Mouse (Mus musculus): Measurements from ENCODE around the gene Zbtb2.

The Zbtb2 gene

DNA sequence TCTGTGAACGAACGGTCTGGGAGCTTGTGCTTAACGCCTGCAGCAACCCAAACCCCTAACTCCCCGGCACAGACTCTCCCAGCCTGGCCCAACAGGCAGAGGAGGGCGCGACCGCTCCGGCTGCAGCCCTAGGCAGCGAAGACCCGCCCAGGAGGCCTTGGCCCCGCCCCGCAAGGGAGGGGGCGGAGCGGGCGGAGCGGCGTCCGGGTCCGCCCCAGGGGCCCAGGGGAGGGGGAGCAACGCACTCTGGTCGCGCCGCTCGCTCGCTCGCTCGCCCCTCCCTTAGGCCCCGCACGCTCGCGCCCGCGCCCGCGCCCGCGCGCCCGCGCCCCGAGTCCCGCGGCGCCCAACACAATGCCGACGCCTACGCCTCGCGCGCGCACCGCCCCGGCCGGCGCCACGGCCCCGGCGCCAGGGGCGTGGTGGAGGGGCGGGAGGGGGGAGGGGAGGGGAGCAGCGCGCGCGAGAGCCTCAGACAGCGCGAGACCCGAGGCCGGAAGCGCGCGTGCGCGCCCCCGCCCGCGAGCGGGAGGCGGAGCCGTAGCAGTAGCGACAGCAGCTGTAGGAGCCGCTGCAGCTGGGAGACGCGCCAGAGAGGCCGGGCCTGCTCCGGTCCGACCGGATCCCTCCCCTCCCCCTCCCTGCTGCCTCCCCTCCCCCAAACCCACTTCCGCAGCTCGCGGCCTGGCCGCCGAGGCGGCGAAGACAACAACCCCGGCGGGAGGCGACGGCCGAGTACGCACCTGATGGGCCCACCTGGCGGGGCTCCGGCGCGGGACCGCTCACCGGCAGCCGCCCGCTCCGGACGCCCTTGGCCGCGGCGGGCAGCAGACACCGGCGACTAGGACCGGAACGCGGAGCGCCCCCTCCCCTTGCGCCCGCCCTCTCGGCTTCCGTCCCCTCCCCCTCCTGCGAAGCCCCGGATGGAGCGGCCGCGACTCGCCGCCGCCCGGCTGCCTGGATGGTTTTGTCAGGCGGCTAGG is 1.0 kb downstream of the Zbtb2 start:
- DNase-seq (ENCODE audit: low read depth in 2 of 2, low spot score in 2 of 2) = peak; percentile 87 to 90

DNA sequence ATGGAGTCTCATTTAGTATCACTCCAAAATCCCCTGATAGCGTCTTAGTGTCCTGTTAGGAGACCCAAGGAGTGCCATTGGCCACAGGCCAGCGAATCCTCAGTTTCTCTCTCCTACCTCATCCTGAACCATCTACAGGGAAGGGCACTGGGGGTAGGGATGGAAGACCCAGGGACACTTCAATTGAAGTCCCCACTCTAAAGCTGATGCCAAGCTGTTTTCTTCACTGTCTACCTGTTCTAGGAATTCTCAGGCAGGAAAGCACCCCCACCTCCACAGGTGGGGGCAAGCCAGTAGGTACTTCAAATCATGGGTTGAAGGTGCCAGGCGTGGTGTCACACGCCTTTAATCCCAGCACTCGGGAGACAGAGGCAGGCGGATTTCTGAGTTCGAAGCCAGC is 3.7 kb downstream of the Zbtb2 start:
- DNase-seq (ENCODE audit: low read depth in 2 of 2, low spot score in 2 of 2) = no peak

DNA sequence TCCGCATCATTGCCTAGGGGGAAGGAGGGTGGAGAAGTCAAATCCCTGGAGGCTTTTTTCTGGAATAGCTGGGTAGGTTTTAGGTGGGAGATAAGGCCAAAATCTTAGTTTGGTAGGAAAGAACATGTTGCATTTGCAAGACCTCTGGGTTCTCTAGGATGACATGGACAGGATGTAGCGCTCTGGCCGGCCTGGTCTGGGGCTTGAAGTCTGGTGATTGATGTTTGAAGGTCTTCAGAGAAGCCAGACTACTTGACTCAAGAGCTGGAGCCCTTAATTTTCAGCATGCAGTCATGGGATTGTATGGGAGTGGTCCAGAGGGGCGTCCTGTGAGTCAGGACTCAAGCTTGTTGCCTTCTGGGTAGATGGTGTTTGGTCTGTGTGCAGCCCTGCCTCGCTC is 7.2 kb downstream of the Zbtb2 start:
- no peak for DNase-seq (ENCODE audit: low read depth in 2 of 2, low spot score in 2 of 2)

DNA sequence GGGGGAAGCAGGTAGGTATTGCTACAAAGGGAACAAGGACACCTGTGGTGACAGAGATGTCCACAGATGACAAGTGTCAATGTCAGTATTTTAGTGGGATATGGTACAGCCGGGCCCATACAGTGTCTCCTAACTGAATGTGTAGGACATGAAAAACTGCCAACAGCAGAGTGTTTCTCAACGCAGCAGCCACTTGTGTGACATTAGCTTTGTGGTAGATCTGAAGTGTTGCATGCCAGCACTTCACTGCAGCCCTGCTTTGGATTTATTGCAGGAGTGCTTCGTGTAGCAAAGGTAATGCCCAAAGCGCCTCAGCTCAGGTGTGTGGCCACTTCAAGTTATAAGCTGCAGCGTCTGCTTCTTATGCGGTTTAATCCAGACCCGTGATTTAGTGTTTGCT is 11.0 kb downstream of the Zbtb2 start:
- DNase-seq (ENCODE audit: low read depth in 2 of 2, low spot score in 2 of 2) = no peak

DNA sequence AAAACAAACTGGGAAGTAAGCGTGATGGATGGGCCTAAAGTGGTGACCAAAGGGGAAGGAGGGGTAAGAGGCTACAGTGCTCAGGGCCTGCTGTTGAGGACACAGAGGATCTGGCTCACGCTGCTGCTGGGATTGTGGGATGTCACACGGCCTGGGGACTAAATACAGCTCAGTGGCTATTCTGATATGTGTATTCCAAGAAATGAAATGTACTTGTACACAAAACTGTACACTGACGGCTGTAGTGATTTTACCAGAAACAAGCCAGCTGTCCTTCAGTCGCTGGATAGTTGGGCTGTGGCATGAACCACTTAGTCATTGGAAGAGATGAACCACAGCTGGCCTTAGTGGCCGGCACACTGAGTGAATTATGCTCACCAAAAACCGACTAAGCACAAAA is 11.4 kb downstream of the Zbtb2 start:
- DNase-seq (ENCODE audit: low read depth in 2 of 2, low spot score in 2 of 2) = no peak

DNA sequence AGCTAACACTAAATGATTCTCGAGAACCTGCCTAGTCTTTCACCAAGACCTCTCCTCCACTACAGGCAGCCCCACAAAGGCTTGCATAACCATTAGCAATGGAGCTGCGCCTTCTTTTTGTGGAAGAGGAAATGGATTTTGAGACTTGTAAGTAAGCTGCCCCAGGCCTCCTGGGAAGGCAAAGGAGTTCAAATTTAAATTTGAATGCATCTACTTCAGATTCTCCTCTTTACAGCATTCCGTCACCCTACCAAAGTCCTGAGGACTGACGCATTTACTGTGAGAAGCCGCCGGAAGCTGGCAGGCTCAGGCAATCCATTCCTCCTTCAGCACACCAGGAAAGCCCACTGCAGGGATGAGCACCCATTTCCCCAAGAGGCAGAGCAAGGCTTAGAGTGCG is 12.6 kb downstream of the Zbtb2 start:
- DNase-seq (ENCODE audit: low read depth in 2 of 2, low spot score in 2 of 2) = no peak

DNA sequence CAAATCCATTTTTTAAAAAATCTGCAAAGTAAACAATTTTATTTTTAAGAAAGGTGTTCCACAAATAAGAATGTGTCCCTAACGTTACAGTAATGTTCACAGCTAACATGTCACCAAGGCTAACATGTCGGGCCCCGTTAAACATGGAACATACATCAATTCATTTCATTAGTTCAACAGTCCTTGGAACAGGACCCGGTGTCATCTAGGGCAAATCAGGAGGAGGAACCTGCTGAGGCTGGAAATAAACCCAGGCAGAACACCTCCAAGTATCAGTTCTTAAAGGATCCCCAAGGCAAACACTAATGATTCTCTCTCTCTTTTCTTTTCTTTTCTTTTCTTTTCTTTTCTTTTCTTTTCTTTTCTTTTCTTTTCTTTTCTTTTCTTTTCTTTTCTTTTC is 13.2 kb downstream of the Zbtb2 start:
- DNase-seq (ENCODE audit: low read depth in 2 of 2, low spot score in 2 of 2) = no peak

DNA sequence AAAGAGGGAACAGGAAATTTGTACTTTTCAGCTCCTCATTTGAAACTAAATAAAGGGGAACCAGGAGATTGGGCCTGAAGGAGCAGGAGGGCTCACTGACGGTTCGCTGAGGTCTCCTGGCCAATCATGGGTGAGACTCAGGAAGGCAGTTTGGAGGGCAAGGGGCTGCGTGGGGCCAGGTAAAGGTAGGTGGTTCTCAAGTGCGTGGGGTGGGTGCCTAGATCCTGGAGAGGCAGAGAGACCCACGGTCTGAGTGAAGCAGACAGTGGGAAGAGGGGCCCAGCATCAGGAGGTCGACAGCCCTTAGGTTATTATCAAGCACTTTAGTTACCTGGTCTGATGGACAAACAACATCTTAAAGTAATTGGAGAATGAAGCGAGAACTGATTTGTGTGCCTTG is 13.7 kb downstream of the Zbtb2 start:
- no peak for DNase-seq (ENCODE audit: low read depth in 2 of 2, low spot score in 2 of 2)

DNA sequence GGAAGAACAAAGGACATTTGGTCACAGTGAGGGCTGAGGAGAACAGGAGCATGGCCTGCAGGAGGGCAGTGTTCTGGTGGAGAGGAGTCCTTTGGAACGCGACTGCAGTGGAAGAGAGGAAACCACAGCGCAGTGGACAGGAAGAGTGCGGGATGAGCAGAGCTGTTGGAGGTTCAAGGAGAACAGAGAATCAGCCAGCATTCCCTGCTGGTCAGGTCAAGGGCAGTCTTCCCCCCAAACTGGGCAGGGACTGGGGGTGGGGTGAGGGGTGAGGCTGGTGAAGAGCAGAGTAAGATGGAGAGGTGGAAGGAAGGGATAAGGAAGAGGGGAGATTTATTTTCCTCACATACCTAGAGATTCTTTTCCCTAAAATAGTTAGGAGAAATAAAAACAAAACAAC is 14.3 kb downstream of the Zbtb2 start:
- no peak for DNase-seq (ENCODE audit: low read depth in 2 of 2, low spot score in 2 of 2)

DNA sequence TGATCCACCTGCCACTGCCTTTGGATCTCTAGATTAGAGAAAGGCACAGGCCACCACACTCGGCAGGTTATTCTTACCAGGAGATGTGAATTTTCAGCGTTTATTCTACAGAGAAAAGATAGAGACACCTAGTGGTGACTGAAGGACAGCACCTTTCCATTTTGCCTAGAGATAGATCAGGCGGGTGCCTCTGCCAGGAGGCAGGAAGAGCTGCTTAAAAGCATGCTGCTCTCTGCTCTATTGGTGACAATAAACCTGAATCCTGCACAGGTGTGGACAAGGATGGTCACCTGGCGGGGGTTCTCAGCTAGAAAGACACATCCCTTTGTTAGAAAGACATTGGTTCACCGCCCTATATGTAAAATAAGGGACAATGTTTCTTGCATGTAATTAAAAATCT is 15.9 kb downstream of the Zbtb2 start:
- DNase-seq (ENCODE audit: low read depth in 2 of 2, low spot score in 2 of 2) = peak; percentile 19 to 46

DNA sequence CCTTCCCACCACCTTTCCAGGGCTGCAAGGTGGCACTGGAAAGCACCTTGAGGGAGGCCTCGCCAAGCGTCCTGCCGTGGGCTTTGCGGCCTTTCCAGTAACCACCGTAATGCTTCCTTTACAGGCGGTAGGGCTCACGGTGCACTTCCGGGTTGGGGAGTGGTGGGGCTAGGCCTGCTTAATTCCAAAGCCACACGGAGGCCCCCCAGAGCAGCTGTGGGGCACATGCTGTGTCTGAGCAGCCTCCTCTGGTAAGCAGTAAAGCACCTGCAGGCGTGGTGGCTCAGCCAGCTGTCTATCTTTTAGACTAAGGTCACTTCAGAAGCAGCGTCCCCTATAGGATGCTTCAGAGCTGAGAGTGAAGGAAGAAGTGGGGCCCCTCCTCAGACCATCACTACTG is 17.8 kb downstream of the Zbtb2 start:
- DNase-seq (ENCODE audit: low read depth in 2 of 2, low spot score in 2 of 2) = no peak

DNA sequence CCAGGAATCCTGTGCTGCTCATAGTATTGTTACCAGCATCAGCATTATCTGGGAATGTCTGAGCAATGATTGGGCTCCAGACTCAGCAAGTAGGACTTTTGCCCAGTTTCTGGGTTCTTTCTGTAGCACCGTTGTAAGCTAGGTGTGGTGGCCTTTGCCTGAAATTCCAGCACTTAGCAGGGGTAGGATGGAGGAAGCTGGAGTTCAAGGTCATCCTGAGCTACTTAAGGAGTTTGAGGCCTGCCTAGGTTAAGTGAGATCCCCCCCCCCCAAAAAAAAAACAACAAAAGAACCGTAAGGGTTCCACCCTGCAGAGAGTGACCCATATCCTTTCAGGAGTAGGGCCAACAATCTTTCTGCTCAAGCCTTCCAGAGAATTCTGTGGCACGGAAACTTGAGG is 23.3 kb downstream of the Zbtb2 start:
- no peak for DNase-seq (ENCODE audit: low read depth in 2 of 2, low spot score in 2 of 2)

DNA sequence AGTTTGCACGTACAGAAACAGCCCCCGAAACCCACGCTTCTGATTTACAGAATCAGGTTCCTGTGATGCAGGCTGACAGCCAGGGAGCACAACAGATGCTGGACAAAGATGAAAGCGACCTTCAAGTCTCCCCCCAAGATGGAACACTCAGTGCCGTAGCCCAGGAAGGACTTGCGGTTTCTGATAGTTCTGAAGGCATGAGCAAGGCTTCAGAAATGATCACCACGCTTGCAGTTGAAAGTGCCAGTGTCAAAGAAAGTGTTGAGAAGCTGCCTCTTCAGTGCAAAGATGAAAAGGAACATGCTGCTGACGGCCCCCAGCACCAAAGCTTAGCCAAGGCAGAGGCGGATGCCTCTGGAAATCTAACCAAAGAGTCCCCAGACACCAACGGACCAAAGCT is 30.5 kb downstream of the Zbtb2 start:
- DNase-seq (ENCODE audit: low read depth in 2 of 2, low spot score in 2 of 2) = no peak

DNA sequence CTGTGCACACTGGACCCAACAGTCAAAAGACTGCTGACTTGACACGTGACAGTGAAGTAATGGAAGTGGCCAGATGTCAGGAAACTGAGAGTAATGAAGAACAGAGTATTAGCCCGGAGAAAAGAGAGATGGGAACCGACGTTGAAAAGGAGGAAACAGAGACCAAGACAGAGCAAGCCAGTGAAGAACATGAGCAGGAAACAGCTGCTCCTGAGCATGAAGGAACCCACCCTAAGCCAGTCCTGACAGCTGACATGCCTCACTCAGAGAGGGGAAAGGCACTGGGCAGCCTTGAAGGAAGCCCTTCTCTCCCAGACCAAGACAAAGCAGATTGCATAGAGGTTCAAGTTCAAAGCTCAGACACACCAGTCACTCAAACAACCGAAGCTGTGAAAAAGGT is 31.3 kb downstream of the Zbtb2 start:
- DNase-seq (ENCODE audit: low read depth in 2 of 2, low spot score in 2 of 2) = no peak

DNA sequence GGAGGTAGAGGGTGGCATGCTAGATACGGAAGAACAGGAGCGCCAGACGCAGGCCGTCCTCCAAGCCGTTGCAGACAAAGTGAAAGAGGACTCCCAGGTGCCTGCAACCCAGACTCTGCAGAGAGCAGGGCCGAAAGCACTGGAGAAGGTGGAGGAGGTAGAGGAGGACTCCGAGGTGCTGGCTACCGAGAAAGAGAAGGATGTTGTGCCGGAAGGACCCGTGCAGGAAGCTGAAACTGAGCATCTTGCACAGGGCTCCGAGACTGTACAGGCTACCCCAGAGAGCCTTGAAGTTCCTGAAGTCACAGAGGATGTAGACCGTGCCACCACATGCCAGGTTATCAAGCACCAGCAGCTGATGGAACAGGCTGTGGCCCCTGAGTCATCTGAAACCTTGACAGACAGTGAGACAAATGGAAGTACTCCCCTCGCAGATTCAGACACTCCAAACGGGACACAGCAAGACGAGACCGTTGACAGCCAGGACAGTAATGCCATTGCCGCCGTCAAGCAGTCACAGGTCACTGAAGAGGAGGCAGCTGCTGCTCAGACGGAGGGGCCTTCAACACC is 31.9 kb downstream of the Zbtb2 start:
- DNase-seq (ENCODE audit: low read depth in 2 of 2, low spot score in 2 of 2) = peak in 1 of 2 experiments; percentile 29

DNA sequence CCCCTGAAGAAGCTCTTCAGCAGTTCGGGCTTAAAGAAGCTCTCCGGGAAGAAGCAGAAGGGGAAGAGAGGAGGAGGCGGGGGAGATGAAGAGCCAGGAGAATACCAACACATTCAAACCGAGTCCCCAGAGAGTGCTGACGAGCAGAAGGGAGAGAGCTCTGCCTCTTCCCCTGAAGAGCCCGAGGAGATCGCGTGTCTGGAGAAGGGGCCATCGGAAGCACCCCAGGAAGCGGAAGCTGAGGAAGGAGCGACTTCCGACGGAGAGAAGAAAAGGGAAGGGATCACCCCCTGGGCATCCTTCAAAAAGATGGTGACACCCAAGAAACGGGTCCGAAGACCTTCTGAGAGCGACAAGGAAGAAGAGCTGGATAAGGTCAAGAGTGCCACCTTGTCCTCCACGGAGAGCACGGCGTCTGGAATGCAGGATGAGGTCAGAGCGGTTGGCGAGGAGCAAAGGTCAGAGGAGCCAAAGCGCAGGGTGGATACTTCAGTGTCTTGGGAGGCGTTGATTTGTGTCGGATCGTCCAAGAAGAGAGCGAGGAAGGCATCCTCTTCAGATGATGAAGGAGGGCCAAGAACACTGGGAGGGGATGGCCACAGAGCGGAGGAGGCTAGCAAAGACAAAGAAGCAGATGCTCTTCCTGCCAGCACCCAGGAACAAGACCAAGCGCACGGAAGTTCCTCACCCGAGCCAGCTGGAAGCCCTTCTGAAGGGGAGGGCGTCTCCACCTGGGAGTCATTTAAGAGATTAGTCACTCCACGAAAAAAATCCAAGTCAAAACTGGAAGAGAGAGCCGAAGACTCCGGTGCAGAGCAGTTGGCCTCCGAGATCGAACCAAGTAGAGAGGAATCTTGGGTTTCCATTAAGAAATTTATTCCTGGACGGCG is 33.3 kb downstream of the Zbtb2 start:
- no peak for DNase-seq (ENCODE audit: low read depth in 2 of 2, low spot score in 2 of 2)

DNA sequence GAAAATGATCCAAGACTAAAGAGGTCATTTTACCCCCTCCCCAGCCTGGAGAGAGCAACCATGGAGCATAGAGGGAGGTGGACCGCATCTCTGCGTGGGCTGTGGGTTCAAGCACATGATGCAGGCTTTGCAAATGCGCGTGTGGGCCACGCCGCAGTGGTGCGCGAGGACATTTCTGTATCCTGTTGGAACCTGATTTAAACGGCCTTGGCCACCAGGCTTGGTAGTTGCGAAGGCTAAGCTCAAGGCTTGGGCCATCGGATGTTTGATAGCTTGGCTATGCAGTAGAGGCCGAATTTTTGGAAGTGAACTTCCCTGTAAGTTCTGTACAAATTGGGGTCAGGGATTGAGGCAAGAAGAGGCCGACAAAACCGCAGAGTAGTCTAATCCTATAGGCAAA is 40.3 kb downstream of the Zbtb2 start:
- no peak for DNase-seq (ENCODE audit: low read depth in 2 of 2, low spot score in 2 of 2)

DNA sequence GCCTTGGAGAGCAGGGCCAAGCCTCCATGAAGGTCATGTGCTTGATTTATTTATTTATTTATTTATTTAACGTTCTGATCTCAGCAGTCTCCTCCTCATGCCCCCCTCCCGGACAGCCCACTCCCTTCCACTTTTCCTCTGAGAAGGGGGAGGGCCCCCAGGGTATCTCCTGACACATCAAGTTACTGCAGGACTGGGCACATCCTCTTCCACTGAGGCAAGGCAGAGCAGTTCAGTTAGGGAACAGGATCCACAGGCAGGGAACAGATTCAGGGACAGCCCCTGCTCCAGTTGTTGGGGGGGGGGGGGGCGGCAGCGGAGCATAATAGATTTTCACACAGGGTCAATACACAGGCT is 40.8 kb downstream of the Zbtb2 start:
- no peak for DNase-seq (ENCODE audit: low read depth in 2 of 2, low spot score in 2 of 2)

DNA sequence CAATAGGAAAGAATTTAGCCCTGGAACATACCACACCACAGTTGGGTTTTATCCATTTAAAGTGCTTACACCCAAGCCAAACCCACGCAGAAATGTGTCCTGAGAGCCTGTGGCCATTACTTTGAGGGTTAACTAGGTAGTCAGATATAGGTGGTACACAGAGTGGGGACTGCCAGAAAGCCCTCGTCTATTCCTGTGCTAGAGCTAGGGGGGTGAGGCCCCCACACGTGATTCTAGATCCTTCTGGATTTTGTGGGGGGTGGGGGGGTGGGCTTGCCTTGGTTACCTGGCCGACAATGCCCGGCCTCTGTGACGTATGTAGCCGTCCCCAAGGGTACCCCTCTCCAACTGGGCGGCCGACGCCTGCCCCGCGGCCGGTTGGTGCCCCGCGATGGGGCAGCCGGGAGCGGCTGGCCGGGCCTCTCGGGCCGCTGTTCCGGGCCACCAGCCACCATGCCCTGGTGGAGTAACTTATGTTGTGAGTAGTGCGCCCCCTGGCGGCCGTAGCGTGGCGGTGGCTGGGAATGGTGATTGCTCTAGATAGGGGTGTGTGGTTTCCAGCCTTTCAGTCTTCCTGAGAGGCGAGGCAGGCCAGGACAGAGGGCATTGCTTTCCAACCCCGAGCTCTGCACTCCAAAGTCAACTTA is 41.3 kb downstream of the Zbtb2 start:
- peak; percentile 82 to 83 for DNase-seq (ENCODE audit: low read depth in 2 of 2, low spot score in 2 of 2)

DNA sequence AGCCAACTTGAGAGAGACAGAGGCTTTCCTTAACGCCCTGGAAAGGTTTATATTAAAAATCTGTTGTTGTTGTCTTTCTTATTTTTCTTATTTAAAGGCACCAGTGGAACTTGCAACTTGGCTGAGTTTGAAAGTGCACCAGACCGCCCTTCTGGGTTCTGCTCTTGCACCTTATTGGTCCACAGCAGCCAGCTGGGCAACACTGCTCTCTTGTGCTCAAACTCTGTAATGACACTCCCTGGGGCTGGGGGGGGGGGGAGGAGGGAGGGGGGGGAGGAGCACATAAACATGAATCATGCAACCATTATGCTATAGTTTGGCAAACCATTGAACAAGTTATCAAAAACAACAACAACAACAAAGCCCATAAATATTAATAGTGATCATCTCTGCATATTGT is 46.5 kb downstream of the Zbtb2 start:
- DNase-seq (ENCODE audit: low read depth in 2 of 2, low spot score in 2 of 2) = peak in 1 of 2 experiments; percentile 33

DNA sequence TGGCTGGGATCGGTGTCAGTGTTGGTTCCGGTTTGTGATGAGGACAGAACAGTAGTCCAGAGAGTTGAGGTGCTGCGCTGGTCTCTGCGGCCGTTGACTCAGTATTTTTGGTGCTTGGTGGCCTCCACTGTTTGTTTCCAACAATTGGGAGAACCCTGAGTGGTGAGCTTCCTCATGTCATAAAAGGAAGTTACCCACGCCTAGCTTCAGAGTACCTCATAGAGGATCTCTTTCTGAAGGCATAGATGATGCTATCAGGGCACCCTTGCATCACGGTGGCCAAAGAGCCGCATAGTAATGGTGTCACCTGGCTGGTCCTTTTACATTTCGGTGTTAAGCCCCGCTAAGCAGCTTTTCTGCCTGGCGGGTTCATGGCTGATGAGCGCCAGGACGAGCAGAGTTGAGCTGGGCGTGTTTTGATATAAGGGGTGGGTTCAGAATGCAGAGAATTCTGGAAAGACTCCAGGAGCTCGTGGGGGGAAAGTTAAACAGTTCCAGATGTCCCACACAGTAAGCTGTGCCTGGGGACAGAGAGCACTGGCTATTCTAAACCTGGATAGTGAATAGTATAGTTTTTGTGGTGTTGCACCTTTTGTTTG is 48.9 kb downstream of the Zbtb2 start:
- no peak for DNase-seq (ENCODE audit: low read depth in 2 of 2, low spot score in 2 of 2)

All from CD8-positive naive resting alpha-beta T cell, adult 2 months (primary cell).